Mouse (Mus musculus) B cell, adult 2 months (primary cell): Measurements from ENCODE around the gene Slc38a11.
A peak's percentile ranks its signal among the peaks of the same experiment; 100 is the strongest.

ENCODE experiments used
- DNase-seq, 2 experiments: peaks; one replicate each; pipeline ENCODE4 v3.0.0; 2022

Gene Slc38a11

DNA sequence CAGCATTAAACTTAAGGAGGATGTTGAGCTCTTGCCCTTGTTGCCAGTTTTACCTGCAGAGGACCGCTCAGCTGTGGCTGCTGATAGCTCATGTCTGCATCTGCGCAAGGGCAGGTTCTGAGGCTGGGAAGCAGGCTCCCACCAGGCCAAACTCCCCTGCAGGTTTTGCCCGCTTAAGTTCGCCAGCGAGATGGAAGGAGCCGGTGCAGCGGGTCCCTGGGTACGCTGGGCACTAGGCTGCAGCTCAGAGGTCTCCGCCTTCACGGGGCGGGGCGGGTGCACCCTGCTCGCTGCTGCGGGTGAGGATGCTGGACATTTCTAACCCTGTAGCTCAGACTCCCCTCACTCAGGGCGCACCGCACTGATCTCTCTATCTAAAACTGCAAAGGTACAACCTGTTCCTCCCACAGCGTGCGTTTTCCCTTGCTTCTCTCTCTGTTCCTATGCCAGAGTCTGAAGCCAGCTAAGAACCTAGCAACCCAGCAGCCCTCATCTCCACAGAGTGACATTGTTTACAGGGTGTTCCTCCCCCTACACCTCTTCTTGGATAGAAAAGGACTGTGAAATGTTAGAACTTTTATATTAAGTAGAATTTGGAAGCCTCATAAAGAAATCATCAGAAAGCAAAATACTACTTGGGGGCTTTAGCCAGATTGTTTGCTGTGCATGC lies at the start of gene Slc38a11:
TSS of gene Slc38a11 (minus strand) at position 207 of the 670 bp plus-strand sequence.
- no peak for DNase-seq

DNA sequence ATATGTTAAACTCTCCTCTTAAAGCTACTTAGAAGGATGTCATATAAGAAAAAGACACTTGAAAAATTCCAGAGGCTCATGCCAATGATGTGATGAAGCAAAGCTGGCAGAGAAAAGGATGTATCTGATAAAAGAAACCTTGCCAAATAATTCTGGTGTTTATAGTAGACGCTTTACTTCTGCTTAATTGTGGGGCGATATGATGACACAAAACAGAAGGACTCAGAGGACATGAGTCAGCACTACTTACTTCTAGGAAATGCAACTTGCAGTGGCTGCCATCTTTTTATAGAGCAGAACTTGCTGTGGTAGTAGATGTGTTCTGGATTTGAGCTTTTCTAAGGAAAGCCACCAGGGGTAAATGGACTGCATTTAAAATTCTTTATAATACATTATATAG lies 43.3 kb upstream of the Slc38a11 start:
- no peak for DNase-seq

DNA sequence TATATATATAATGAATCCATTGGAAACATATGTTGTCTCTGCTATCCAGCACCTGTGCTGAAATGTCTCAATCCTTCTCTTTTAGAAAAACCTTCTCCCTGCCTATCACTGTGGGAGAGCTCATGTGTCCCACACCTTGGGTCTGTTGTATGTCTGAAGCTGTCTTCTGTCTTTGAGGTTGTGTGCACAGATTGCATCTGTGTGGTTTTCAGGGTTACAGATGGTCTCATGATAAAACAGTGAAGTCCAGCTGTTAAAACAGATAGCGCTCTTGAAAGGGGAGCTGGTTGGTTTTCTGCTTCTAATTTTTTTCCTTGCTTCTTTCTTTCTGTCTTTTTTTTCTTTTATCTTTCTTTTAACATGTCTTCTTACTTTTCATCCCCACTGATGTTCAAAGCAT lies 41.6 kb upstream of the Slc38a11 start:
- no peak for DNase-seq

DNA sequence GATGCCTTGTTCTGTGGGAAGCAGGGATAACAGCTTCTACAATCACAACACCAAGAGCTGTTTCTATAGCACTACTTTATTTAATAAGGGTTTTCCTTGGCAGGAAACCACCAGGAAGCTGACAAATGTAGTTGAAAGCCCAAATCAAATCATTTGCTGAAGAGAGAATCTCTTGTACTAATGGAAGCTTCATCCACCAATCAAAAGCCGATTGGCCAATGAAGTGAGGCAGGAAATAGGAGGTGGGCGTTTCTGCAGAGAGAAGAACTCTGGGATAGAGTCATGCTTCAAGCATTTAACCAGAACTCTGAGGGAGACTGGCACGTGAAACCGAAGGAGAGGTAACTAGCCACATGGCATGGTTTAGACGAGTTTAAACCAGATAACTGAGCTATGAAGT lies 38.2 kb upstream of the Slc38a11 start:
- DNase-seq = no peak

DNA sequence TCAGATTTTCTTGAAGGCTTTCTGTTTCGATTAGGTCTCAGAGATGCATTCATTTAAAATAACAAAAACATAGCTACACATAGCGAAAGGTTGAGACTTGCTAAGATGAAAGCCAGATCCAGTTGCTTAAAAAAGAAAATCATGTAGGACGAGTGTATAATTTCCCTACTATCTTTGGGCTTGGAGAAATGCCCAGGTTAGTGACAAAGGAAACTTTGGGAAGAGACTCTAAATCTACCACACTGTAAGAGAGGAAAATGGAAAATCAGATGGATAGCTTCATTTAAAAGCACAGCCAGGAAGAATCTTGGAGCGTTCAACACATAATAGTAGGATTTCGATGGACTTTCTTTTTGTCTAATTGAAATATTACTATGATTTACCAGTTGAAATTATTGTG lies 36.1 kb upstream of the Slc38a11 start:
- DNase-seq = no peak

DNA sequence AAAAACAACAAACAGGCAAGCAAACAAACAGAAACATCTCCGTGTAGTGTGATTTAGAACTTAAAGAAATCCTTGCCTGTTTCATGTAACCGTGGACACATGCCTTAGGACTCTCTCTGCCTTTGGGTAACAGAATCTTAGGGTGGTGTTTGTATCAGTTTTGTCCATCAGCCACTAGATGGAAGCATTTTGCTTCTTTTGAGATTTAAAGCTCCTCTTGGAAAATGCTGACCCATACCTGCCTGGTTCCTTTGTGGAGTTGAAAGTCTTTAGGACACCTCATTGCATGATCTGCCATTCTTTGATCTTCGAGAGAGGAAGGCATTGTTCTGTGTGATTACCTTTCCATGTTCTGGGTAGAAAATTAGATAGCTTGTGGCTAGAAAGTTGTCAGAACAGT lies 32.3 kb upstream of the Slc38a11 start:
- DNase-seq = peak in 1 of 2 experiments; percentile 4

DNA sequence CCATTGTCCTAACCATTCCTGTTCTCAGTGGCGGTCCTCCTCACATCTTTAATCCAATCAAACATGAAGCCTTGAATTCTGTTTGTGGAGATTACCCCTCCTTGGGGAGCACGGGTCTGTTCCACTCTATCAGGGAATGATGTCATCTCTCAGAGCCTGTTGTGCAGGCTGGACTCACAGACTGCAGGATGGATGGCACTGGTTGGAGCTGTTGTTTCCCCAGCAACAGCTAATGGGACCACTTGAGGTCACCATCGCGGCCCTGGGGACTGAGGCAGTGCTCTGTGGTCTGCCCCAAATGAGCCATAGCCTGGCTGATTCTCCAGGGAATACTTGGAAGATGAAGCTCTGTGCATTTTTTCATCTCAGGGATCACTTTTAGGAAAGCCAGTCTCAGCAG lies 29.2 kb upstream of the Slc38a11 start:
- DNase-seq = no peak

DNA sequence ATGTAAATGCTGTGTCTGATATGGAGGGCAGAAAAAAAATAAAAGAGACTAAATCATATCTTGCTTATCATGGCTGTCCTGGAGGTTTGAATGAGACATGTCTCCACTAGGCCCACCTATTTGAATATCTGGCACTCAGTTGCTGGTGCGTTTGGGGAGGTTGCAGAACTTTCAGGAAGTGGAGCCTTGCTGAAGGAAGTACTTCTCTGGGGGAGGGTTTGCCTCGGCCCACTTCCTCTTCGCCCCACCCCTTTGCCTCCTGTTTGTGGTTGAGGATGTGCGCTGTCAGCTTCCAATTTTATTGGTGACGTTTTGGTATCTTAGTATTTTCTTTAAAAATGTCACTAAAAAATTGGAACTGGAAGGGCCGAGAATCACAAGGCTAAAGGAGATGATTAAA lies 27.5 kb upstream of the Slc38a11 start:
- DNase-seq = peak; percentile 38 to 48

DNA sequence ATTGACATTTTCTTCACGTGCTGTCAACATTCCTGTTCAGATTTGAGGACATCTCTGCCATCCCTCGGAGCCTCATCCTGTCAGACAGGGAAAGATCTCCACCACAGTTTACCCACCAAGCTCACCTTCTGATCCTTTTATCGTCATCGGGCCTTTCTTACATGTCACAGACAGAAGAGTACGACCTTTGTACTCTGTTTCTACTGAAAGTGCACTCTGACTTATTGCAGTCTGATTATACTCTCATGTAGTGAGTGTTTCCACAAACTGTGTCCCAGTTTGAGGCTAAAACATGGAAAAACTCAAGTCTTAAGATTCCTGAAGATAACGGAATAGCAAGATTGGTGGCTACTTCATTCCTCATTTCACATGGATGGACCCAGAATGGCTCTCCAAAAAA lies 21.0 kb upstream of the Slc38a11 start:
- no peak for DNase-seq

DNA sequence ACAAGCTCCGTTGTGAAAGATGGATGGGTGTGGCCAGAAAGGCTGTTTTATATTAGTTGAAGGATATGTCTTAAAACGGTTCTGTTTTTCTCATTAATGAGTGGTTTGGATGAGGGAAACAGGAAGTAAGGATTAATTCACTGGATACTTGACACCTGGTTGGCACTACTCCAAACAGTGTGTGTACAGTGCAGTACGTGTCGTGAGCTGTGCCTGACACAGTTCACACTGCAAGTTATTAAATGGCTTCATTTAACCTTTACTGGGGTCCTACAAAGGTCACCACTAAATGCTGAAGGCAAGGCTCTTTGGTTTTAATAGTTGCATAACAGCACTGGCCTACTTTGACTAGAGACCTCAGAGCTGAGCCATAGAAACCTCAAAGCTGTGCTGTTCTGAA lies 18.7 kb upstream of the Slc38a11 start:
- no peak for DNase-seq

DNA sequence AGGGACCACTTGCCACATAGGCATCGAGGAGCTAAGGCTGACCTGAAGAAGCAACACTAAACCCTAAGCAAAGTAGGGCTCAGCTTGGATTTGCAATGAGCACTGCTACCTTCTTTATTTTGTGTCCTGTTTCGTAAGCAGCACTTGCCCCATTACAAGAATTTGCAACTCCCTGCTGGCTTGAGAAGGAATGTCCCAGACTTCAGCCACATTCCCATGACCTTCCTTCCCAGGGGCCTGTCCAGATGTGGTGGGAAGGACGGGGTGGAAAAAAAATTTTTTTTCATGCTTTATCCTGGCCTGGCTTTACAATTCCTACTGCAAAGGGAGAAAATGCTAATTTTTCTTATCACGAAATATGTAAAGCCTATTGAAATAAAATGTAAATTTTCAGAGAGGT lies 14.6 kb upstream of the Slc38a11 start:
- no peak for DNase-seq

DNA sequence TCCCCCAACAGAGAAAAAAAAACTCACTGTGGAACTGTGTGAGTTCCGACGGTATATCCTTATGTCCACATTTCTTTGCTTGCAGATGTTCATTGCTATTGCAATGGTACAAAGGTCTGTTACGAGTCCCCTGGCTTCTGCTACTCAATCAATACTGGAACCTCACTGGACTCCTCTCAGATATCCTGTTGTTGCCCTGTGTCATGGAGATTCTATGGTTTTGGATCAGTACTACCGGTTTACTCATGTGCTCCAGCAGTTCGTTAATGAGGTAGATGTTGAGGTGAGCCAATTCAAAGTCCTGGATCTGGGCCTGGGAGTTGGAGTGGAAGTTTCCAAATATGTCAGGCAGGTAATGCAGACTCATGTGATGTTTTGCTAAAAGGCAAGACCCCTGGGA lies 10.6 kb upstream of the Slc38a11 start:
- no peak for DNase-seq

DNA sequence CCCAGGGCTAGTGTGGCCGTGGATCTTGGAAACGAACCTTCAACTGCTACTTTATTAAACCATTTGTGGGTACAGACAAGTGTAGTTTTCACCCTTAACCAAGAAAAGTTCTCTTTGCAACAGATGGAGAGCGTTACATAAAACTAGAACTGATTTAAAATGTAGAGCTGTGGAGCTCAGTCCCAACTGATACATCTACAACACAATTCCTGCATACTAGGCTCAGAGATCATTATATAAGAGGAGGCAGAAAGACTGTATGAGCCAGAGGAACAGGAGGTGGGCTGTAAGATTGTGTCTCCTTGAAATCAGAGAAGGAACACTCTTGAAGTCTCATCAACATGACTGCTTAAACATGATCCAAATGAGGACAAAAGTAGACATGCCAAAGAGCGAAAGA lies 9.2 kb upstream of the Slc38a11 start:
- DNase-seq = no peak

DNA sequence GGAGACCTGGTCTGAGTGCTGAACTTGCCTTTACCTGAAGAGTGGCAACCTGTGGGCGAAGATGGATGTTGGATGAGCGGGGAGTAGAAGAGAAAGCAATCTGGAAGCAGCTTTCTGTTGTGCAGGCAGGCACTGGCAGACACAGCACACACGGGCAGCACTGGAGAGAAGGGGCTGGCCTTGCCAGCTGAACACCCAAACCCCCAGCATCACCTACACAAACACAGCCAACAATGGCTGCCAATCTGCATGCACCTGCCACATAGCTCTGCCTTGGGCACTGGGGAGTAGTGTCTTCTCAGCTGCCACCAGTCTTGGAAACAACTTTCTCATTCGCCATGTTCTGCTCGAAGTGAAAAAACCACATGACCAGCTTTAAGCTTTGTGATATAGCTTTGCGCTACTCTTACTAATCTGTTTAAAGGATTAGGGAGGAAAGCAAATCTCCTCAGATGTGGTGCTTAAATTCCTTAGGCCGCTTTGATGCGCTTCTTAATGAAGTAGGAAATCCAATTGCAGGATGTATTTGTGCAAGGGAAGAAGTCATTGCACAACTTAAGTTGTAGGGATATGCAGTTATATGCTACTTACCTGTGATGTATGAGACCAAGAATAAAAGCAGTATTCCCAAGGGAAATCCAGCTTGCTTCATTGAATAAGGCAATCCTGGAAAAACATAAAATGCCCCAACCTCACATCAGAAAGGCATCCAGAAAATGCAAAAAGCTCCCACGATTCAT lies 2.9 kb downstream of the Slc38a11 start:
- DNase-seq = no peak

DNA sequence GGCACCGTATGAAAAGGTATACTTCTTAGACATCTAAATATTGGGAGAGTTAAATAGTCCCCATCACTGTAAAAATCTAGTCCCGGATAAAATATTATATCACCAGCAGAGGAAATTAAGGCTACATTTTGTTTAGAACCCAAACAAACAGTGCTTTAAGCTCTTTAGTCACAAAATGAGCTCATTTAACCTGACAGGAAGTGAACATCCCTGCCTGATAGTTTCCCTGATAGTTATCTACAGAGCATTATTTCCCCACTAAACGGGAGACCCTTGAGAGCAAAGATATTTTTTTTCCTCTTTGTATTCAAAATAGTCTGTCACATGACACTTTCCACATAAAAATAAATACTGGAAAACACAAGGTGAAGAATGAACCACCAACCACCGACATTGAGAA lies 16.5 kb downstream of the Slc38a11 start:
- no peak for DNase-seq

DNA sequence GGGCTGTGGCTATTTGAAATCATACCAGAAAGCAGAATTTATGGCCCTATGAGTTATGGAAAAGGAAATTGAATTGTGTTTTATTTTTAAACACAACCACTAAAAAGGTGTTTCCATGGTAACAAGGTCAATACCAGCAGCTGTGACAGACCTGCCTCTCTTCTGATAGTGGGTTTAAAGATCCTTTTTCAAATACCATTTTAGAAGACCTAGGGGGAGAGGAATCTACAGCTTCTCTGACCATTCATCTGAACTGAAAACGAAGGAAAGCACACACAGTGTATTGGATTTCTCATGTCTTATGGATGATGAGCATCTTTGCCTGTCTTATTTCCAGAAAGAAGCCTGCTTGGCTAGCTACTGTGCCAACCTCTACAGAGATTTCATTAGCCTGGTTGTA lies 16.9 kb downstream of the Slc38a11 start:
- no peak for DNase-seq

DNA sequence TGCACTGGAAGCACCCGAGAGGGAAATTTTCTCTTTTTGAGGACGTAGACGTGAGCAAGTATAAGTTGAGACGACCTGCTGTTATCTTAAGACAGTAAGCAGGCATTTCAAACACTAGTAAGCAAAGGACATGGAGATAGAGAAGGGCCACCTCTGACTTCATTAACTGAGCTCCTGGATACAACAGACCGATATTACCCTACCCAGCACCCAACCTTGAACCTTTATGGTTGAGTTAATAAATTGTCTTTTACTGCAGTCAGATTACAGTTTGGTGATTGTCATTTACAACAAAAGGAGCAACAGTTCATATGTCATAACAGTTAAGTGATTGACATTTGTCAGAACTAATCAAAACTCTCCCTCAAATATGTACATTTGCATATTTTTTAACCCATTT lies 17.8 kb downstream of the Slc38a11 start:
- DNase-seq = no peak

DNA sequence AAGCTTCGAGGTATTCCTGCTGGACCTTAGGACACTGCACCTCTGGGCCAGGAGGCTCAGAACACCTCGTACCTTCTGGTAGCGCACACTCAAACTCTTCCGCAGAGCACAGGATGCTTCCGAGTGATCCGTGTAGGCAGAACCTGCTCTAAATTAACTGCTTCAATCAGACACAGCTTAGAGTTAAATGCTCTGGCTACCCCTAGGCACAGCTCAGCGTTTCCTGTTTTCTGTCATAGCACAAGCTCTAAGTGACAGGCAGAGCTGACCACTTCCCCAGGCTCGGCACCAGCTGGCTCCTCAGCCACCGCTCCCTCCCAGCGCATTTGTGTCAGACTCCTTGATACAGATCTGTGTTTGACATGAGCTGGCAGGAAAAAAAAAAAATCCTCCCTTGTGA lies 21.8 kb downstream of the Slc38a11 start:
- peak; percentile 59 to 65 for DNase-seq

DNA sequence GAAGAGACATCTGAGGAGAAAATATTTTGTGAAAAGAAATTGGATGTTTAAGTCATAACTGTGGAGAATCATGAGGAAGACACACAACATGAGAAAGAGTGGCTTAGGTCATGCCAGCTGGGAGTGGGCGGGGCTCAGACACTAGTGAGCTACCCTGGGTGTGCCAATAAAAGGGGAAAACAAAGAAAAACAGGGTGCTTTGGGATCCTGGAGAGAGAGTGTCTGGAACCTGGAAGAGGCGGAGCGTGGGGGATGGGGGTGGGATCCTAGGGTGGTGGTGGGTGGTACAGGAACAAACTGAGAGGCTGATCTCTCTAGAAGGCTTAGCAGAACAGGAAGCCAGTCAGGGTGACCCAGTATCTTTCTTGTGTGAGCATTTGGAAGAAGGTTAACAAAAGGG lies 23.0 kb downstream of the Slc38a11 start:
- DNase-seq = no peak

DNA sequence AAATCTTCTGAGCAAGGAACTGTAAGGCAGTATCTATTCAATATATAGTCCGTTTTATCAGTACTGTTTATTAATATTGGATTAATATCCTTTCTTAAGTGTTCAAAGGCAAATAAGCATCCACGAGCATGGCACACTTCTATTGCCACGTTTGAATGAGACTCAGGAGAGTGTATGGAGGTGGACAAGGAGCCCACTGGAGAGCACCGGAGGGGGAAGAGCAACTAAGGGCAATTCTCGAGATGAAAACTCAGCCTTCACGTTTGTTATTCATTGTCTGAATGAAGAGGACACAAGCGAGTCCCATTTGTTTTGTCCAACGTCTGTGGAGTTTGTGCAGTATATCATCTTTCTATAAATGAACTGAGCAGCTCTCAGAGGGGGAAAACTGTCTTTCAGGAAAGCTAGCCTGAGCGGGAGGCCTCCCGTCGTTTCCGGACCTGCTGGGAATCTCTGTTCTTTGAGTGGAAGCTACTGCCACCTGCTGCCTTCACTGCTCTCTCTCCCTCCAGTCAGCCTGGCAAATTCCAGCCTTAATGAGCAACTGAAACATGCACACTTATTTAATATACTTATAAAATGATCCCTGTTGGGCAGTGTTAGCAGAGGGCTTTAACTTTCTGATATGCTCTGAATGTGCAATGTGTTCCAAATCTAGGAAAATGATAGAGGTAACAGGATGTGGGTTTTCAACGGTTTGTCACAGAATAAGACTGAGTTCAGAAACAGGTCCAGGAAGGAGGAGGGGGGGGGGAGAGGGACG lies 26.3 kb downstream of the Slc38a11 start:
- peak; percentile 4 to 5 for DNase-seq

DNA sequence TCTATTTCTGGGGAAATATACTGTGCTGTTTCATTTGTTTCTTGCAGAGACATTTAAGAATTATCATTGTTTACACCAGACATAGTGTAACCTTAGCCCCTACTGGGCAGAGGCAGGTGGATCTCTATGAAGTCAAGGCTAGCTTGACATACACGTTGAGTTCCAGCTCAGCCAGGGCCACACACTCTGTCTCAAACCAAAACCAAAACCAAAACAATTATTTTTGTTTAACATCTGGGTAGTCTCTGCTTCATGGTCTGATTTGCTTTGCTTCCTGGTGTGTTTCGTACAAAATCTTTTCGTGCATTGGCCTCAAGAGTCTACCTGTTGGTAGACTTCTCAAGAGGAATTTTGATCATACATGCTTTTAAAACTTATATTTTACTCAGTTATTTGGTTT lies 27.2 kb downstream of the Slc38a11 start:
- DNase-seq = no peak

DNA sequence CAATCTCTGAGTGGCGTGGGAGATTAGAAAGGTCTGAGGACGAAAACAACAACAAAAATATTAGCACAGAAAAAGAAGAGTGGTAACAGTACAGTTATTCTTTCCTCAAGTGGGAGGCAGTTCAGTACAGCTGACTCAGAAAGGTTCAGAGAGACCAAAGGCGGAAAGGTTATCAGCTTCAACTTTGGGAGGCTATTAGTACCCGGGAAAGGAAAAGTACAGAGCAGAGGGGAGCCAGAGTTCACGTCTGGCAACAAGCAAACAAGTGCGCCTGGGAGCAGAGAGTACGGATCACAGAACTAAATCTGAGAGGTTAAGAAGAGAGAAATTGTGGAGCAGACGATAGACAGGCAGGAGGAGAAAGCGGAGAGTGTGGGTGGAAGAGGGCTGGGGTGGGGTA lies 29.7 kb downstream of the Slc38a11 start:
- no peak for DNase-seq

DNA sequence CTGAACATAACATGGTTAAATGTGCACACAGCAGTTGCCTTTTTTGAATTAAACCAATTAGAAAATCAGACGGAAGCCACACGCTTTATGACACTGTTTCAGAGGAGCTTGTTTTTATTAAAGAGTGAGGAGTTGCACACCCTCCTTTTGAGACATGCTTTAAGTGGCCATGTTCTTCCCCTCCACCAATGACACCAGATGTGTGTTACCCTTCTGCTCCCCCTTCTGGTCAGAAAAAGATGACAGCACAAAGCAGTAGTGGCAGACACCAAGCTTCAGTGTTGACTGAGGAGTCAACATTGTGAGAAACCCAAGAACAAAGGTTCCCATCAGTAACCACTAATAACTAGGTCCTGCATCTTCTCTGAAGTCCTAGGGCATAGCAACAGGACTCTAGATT lies 32.5 kb downstream of the Slc38a11 start:
- peak; percentile 77 to 81 for DNase-seq
